Mouse (Mus musculus): ENCODE measurements around the gene Mettl8.

- TF ChIP-seq CTCF (IDR thresholded peaks at IDR 0.05; ENCODE audit: extremely low read depth, insufficient read depth, low read length) (no peak), POLR2A (IDR thresholded peaks at IDR 0.05; ENCODE audit: extremely low read depth, insufficient read depth, low read length) (no peak)
Measured at GRCm38 (mm10) chr2:70968305-70968704, 87.1 kb downstream of the Mettl8 start.
